21 mouse cellular contexts compared by ENCODE assay signal in the genomic region with DNA sequence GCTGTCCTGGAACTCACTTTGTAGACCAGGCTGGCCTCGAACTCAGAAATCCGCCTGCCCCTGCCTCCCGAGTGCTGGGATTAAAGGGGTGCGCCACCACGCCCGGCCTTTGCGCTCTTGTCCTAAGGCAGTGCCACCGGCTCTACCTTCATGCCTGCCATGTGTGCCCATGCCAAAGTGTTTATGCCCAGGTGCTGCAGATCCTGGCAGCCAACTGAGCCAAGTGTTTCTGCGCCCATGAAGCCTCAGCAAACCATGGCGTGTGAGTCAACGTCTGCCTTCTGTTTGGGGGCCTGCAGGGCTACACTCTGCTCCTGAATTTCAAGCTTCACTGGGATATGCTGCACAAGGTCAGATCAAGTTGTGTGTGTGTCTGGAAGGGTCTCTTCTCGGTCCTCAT. TPM values are rescaled to one million over a fixed set of nuclear protein-coding genes. Genes with fewer than 3 reads are reported as not detected.
DNase-seq lines count a peak whose midpoint lies in the region; ATAC-seq and TF ChIP-seq lines count a peak whose summit lies in the region.
"Had no signal": no experiment of that assay in that cellular context is flagged by ENCODE, and none has a peak within 500 bp of the region (broad histone marks: within the 10 kb centered on the region; RNA-seq: fewer than 3 reads in every experiment).

No protein-coding gene starts in this region.

- H3K9me3 ChIP-seq in liver, embryonic 12.5 days (replicated peaks): no peaks in the 10 kb centered on the region
- no peaks in the 10 kb centered on the region for H3K9me3 ChIP-seq in intestine, postnatal 0 days (ENCODE audit: control insufficient read depth)
- H3K9me3 ChIP-seq in stomach, postnatal 0 days (ENCODE audit: control insufficient read depth, low read length): no peaks in the 10 kb centered on the region
- no peaks in the 10 kb centered on the region for H3K9me3 ChIP-seq in forebrain, embryonic 15.5 days
- H3K9me3 ChIP-seq: forebrain, embryonic 10.5 days; hindbrain, embryonic 13.5 days; limb, embryonic 15.5 days; lung, embryonic 15.5 days had no signal

- TF ChIP-seq CTCF in intestine, postnatal 0 days (IDR thresholded peaks at IDR 0.05; ENCODE audit: low read depth): no peak
- TF ChIP-seq CTCF in stomach, postnatal 0 days (IDR thresholded peaks at IDR 0.05; ENCODE audit: low read depth): no peak

- H3K27ac ChIP-seq in liver, embryonic 12.5 days: 0 out of 2 replicates have a peak overlapping the region, but pooled peaks have one; percentile 36
- peak overlapping the region; percentile 82 for H3K27ac ChIP-seq in intestine, postnatal 0 days (ENCODE audit: low read depth, low read length)
- peak overlapping the region; percentile 86 for H3K27ac ChIP-seq in stomach, postnatal 0 days (replicated peaks)
- H3K27ac ChIP-seq in forebrain, embryonic 15.5 days (replicated peaks): no peak overlapping the region
- H3K27ac ChIP-seq: hindbrain, embryonic 13.5 days; limb, embryonic 15.5 days; lung, embryonic 15.5 days had no signal

- 75% methylated on average over 12 of the region's 12 CpGs for WGBS in liver, embryonic 12.5 days (ENCODE audit: insufficient replicate concordance)
- 75% methylated on average over 12 of the region's 12 CpGs for WGBS in intestine, postnatal 0 days
- WGBS in stomach, postnatal 0 days: 81% methylated on average over 12 of the region's 12 CpGs
- WGBS in forebrain, embryonic 15.5 days: 85% methylated on average over 12 of the region's 12 CpGs

- TF ChIP-seq EP300 in stomach, postnatal 0 days (optimal IDR thresholded peaks at IDR 0.05): no peak

- H3K27me3 ChIP-seq in liver, embryonic 12.5 days (replicated peaks): peaks cover 15% of the 10 kb centered on the region
- no peaks in the 10 kb centered on the region for H3K27me3 ChIP-seq in intestine, postnatal 0 days (replicated peaks; ENCODE audit: control insufficient read depth, insufficient read depth, low read length)
- H3K27me3 ChIP-seq in stomach, postnatal 0 days (ENCODE audit: control insufficient read depth, insufficient read depth, low read length): no peaks in the 10 kb centered on the region
- H3K27me3 ChIP-seq in forebrain, embryonic 15.5 days: no peaks in the 10 kb centered on the region
- H3K27me3 ChIP-seq: hindbrain, embryonic 13.5 days; limb, embryonic 15.5 days; lung, embryonic 15.5 days had no signal

- no peaks in the 10 kb centered on the region for H3K36me3 ChIP-seq in liver, embryonic 12.5 days
- H3K36me3 ChIP-seq in intestine, postnatal 0 days (ENCODE audit: control insufficient read depth, insufficient read depth): 0 out of 2 replicates have a peak, but pooled peaks cover 3% of the 10 kb centered on the region
- no peaks in the 10 kb centered on the region for H3K36me3 ChIP-seq in stomach, postnatal 0 days (ENCODE audit: control insufficient read depth, insufficient read depth, low read length)
- peaks cover 7% of the 10 kb centered on the region for H3K36me3 ChIP-seq in forebrain, embryonic 15.5 days

- H3K9ac ChIP-seq in liver, embryonic 12.5 days: no peak overlapping the region
- no peak overlapping the region for H3K9ac ChIP-seq in intestine, postnatal 0 days (ENCODE audit: low read depth, low read length)
- H3K9ac ChIP-seq in stomach, postnatal 0 days (ENCODE audit: low read length): no peak overlapping the region; the same call in 1 of the 2 replicates
- no peak overlapping the region for H3K9ac ChIP-seq in forebrain, embryonic 15.5 days (replicated peaks)
- H3K9ac ChIP-seq: hindbrain, embryonic 13.5 days; limb, embryonic 15.5 days; lung, embryonic 15.5 days had no signal

- DNase-seq in cerebellum, postnatal 10 days: peak; percentile 62 to 63
- no peak for DNase-seq in cerebellum, adult 9-10 months
- no peak for DNase-seq in liver
- peak; percentile 38 for DNase-seq in stomach, postnatal 0 days (ENCODE audit: low spot score)
- no peak for DNase-seq in embryo, embryonic 10 days (ENCODE audit: low spot score)
- DNase-seq: adrenal gland, adult 2 months; B cell, adult 2 months; gastrocnemius, postnatal 25 days; kidney, postnatal 10 days; lung, postnatal 4 days; right cerebral cortex, postnatal 25 days; thymus, postnatal 14 days had no signal

- H3K4me3 ChIP-seq in liver, embryonic 12.5 days: no peak overlapping the region
- H3K4me3 ChIP-seq in intestine, postnatal 0 days (ENCODE audit: low read depth, low read length): no peak overlapping the region
- no peak overlapping the region for H3K4me3 ChIP-seq in stomach, postnatal 0 days (ENCODE audit: low read depth, low read length)
- no peak overlapping the region for H3K4me3 ChIP-seq in forebrain, embryonic 15.5 days
- H3K4me3 ChIP-seq: forebrain, embryonic 10.5 days; hindbrain, embryonic 13.5 days; limb, embryonic 15.5 days; lung, embryonic 15.5 days had no signal

- peaks cover 23% of the 10 kb centered on the region for H3K4me1 ChIP-seq in liver, embryonic 12.5 days
- peaks cover 9% of the 10 kb centered on the region for H3K4me1 ChIP-seq in intestine, postnatal 0 days (replicated peaks; ENCODE audit: control insufficient read depth, insufficient read depth, low read length)
- H3K4me1 ChIP-seq in stomach, postnatal 0 days (replicated peaks; ENCODE audit: control insufficient read depth, insufficient read depth): no peaks in the 10 kb centered on the region
- no peaks in the 10 kb centered on the region for H3K4me1 ChIP-seq in forebrain, embryonic 15.5 days
- H3K4me1 ChIP-seq: hindbrain, embryonic 13.5 days had no signal

- H3K4me2 ChIP-seq in liver, embryonic 12.5 days: no peak overlapping the region
- H3K4me2 ChIP-seq in intestine, postnatal 0 days (replicated peaks; ENCODE audit: low read depth): no peak overlapping the region
- no peak overlapping the region for H3K4me2 ChIP-seq in stomach, postnatal 0 days (replicated peaks; ENCODE audit: low read depth)
- H3K4me2 ChIP-seq in forebrain, embryonic 15.5 days (replicated peaks): no peak overlapping the region
- H3K4me2 ChIP-seq: hindbrain, embryonic 13.5 days; limb, embryonic 15.5 days; lung, embryonic 15.5 days had no signal

- no peak for ATAC-seq in liver, embryonic 12.5 days
- ATAC-seq in intestine, postnatal 0 days: no peak
- ATAC-seq in stomach, postnatal 0 days (ENCODE audit: low FRiP score, low TSS enrichment): no peak
- ATAC-seq in forebrain, embryonic 15.5 days (replicated peaks): no peak
- ATAC-seq: inflammation-experienced regulatory T-cells, adult 6 months had no signal

RNA-seq across cellular contexts. Expression of gene Ctrb1, which starts 13.8 kb away (rescaled TPM):
- not detected in 2 replicates for polyA plus RNA-seq in liver, embryonic 12.5 days (2016; fragmentation: Nextera tagmentation; extraction: Ambion mirVana)
- 75.8 and 118 TPM in 2 replicates for polyA plus RNA-seq in intestine, postnatal 0 days (2015; fragmentation: Nextera tagmentation; extraction: Ambion mirVana)
- polyA plus RNA-seq in stomach, postnatal 0 days (2015; fragmentation: Nextera tagmentation; extraction: Ambion mirVana): 20.2 and 24.1 TPM in 2 replicates
- polyA plus RNA-seq in forebrain, embryonic 15.5 days (2015; fragmentation: Nextera tagmentation; extraction: Ambion mirVana): not detected in 2 replicates
- polyA plus RNA-seq: forebrain, embryonic 10.5 days; hindbrain, embryonic 13.5 days; inflammation-experienced regulatory T-cells, adult 6 months; midbrain, postnatal 0 days had no signal

RNA-seq across cellular contexts. Expression of gene Bcar1, which starts 39.0 kb away (rescaled TPM):
- 9.5 and 10.3 TPM in 2 replicates for polyA plus RNA-seq in liver, embryonic 12.5 days (2016; fragmentation: Nextera tagmentation; extraction: Ambion mirVana)
- 38.8 and 41.1 TPM in 2 replicates for polyA plus RNA-seq in intestine, postnatal 0 days (2015; fragmentation: Nextera tagmentation; extraction: Ambion mirVana)
- 22.6 and 27.4 TPM in 2 replicates for polyA plus RNA-seq in stomach, postnatal 0 days (2015; fragmentation: Nextera tagmentation; extraction: Ambion mirVana)
- polyA plus RNA-seq in forebrain, embryonic 15.5 days (2015; fragmentation: Nextera tagmentation; extraction: Ambion mirVana): 51.8 and 55.1 TPM in 2 replicates

Comparison
In these comparisons a context has a peak if more than half of its experiments do, and no peak if none do; other contexts are left out.
1. DNase-seq: peak in cerebellum, postnatal 10 days (2 of 2) and stomach, postnatal 0 days (single experiment); none in cerebellum, adult 9-10 months (single experiment), liver (single experiment) and embryo, embryonic 10 days (single experiment).
2. RNA of gene Ctrb1, which starts 13.8 kb away (polyA plus RNA-seq): 75.8 to 118 TPM in intestine, postnatal 0 days and 20.2 to 24.1 TPM in stomach, postnatal 0 days; not detected in forebrain, embryonic 15.5 days and not detected in liver, embryonic 12.5 days; every median in the first group is over 10 times any median in the second.